Mouse (Mus musculus): ENCODE results near the gene Tpd52l2. TPM values are rescaled to one million over a fixed set of nuclear protein-coding genes. Genes with fewer than 3 reads are reported as not detected.

The Tpd52l2 gene
- polyA plus RNA-seq (2015; fragmentation: Nextera tagmentation; extraction: Ambion mirVana): 51.8 and 52.5 TPM in 2 replicates

- 1% methylated on average over 46 of the region's 46 CpGs for WGBS (ENCODE audit: insufficient replicate concordance)
- TF ChIP-seq EP300 (IDR thresholded peaks at IDR 0.05; ENCODE audit: low read depth): no peak
- no peak for TF ChIP-seq CTCF (IDR thresholded peaks at IDR 0.05; ENCODE audit: low read depth)
- ATAC-seq (peak; percentile 95), DNase-seq (peak; percentile 94)
- peak within 1 kb of the TSS; percentile 100 for H3K27ac ChIP-seq (ENCODE audit: low read depth)
- H3K4me3 ChIP-seq (ENCODE audit: low read depth, low read length): peak within 1 kb of the TSS; percentile 95
- H3K4me1 ChIP-seq (ENCODE audit: insufficient read depth): peaks cover 16% of the 10 kb centered on the region
- peaks cover 29% of the 10 kb centered on the region for H3K36me3 ChIP-seq (replicated peaks; ENCODE audit: insufficient read depth, low read length)
- H3K27me3 ChIP-seq (ENCODE audit: insufficient read depth, low read length): no peaks in the 10 kb centered on the region
- peak within 1 kb of the TSS; percentile 97 for H3K9ac ChIP-seq (replicated peaks)
- H3K4me2 ChIP-seq (ENCODE audit: low read depth, low read length): peak within 1 kb of the TSS; percentile 96
- no peaks in the 10 kb centered on the region for H3K9me3 ChIP-seq (ENCODE audit: low read length)
Measured at GRCm38 (mm10) chr2:181496831-181497547, at the start of gene Tpd52l2. Tpd52l2 (plus strand) TSS chr2:181497142.

GRCm38 (mm10) chr2:181452181-181452580, 44.8 kb upstream of the Tpd52l2 start:
- no peaks in the 10 kb centered on the region for H3K36me3 ChIP-seq (replicated peaks; ENCODE audit: insufficient read depth, low read length)
- H3K4me3 ChIP-seq (ENCODE audit: low read depth, low read length): no peak overlapping the region
- TF ChIP-seq CTCF (IDR thresholded peaks at IDR 0.05; ENCODE audit: low read depth) (no peak), EP300 (IDR thresholded peaks at IDR 0.05; ENCODE audit: low read depth) (no peak)
- no peak overlapping the region for H3K4me2 ChIP-seq (ENCODE audit: low read depth, low read length)
- 0 out of 2 replicates have a peak, but pooled peaks cover 2% of the 10 kb centered on the region for H3K9me3 ChIP-seq (ENCODE audit: low read length)
- ATAC-seq (no peak), DNase-seq (no peak)
- WGBS (ENCODE audit: insufficient replicate concordance): 83% methylated on average over 4 of the region's 4 CpGs
- no peak overlapping the region for H3K9ac ChIP-seq (replicated peaks)
- H3K4me1 ChIP-seq (ENCODE audit: insufficient read depth): peaks cover 6% of the 10 kb centered on the region
- no peaks in the 10 kb centered on the region for H3K27me3 ChIP-seq (ENCODE audit: insufficient read depth, low read length)
- no peak overlapping the region for H3K27ac ChIP-seq (ENCODE audit: low read depth)

- Histone ChIP-seq H3K27me3 (ENCODE audit: insufficient read depth, low read length) (no peaks in the 10 kb centered on the region), H3K36me3 (replicated peaks; ENCODE audit: insufficient read depth, low read length) (no peaks in the 10 kb centered on the region), H3K9ac (replicated peaks) (no peak overlapping the region), H3K27ac (ENCODE audit: low read depth) (no peak overlapping the region), H3K4me1 (ENCODE audit: insufficient read depth) (peaks cover 11% of the 10 kb centered on the region), H3K9me3 (ENCODE audit: low read length) (0 out of 2 replicates have a peak, but pooled peaks cover 2% of the 10 kb centered on the region), H3K4me2 (ENCODE audit: low read depth, low read length) (no peak overlapping the region), H3K4me3 (ENCODE audit: low read depth, low read length) (no peak overlapping the region)
- TF ChIP-seq EP300 (IDR thresholded peaks at IDR 0.05; ENCODE audit: low read depth) (no peak), CTCF (IDR thresholded peaks at IDR 0.05; ENCODE audit: low read depth) (peak; percentile 51)
- DNase-seq (no peak), ATAC-seq (no peak)
- WGBS (ENCODE audit: insufficient replicate concordance): 72% methylated on average over 1 of the region's 1 CpGs
Measured at GRCm38 (mm10) chr2:181453274-181453673, 43.7 kb upstream of the Tpd52l2 start.

- Histone ChIP-seq H3K9me3 (ENCODE audit: low read length) (0 out of 2 replicates have a peak, but pooled peaks cover 2% of the 10 kb centered on the region), H3K4me1 (ENCODE audit: insufficient read depth) (peaks cover 27% of the 10 kb centered on the region), H3K4me2 (ENCODE audit: low read depth, low read length) (no peak overlapping the region), H3K4me3 (ENCODE audit: low read depth, low read length) (no peak overlapping the region), H3K27me3 (ENCODE audit: insufficient read depth, low read length) (peaks cover 17% of the 10 kb centered on the region), H3K36me3 (replicated peaks; ENCODE audit: insufficient read depth, low read length) (no peaks in the 10 kb centered on the region), H3K27ac (ENCODE audit: low read depth) (no peak overlapping the region), H3K9ac (replicated peaks) (no peak overlapping the region)
- WGBS (ENCODE audit: insufficient replicate concordance): 83% methylated on average over 2 of the region's 2 CpGs
- ATAC-seq (no peak), DNase-seq (no peak)
- TF ChIP-seq CTCF (IDR thresholded peaks at IDR 0.05; ENCODE audit: low read depth) (no peak), EP300 (IDR thresholded peaks at IDR 0.05; ENCODE audit: low read depth) (no peak)
Measured at GRCm38 (mm10) chr2:181455899-181456298, 41.0 kb upstream of the Tpd52l2 start.

GRCm38 (mm10) chr2:181457831-181458230, 39.1 kb upstream of the Tpd52l2 start:
- no peak overlapping the region for H3K27ac ChIP-seq (ENCODE audit: low read depth)
- H3K4me1 ChIP-seq (ENCODE audit: insufficient read depth): peaks cover 29% of the 10 kb centered on the region
- no peak for DNase-seq
- H3K9me3 ChIP-seq (ENCODE audit: low read length): 0 out of 2 replicates have a peak, but pooled peaks cover 2% of the 10 kb centered on the region
- H3K4me3 ChIP-seq (ENCODE audit: low read depth, low read length): peak overlapping the region; percentile 83
- WGBS (ENCODE audit: insufficient replicate concordance): 8% methylated on average over 15 of the region's 15 CpGs
- no peaks in the 10 kb centered on the region for H3K36me3 ChIP-seq (replicated peaks; ENCODE audit: insufficient read depth, low read length)
- peaks cover 21% of the 10 kb centered on the region for H3K27me3 ChIP-seq (ENCODE audit: insufficient read depth, low read length)
- peak overlapping the region; percentile 81 for H3K9ac ChIP-seq (replicated peaks)
- no peak for ATAC-seq
- no peak for TF ChIP-seq EP300 (IDR thresholded peaks at IDR 0.05; ENCODE audit: low read depth)
- no peak for TF ChIP-seq CTCF (IDR thresholded peaks at IDR 0.05; ENCODE audit: low read depth)
- peak overlapping the region; percentile 100 for H3K4me2 ChIP-seq (ENCODE audit: low read depth, low read length)

- H3K4me3 ChIP-seq (ENCODE audit: low read depth, low read length): peak overlapping the region; percentile 83
- H3K9ac ChIP-seq (replicated peaks): peak overlapping the region; percentile 81
- H3K4me1 ChIP-seq (ENCODE audit: insufficient read depth): peaks cover 29% of the 10 kb centered on the region
- H3K27me3 ChIP-seq (ENCODE audit: insufficient read depth, low read length): peaks cover 21% of the 10 kb centered on the region
- H3K27ac ChIP-seq (ENCODE audit: low read depth): peak overlapping the region; percentile 86
- no peak; the same call in 1 of the 2 replicates for ATAC-seq
- no peaks in the 10 kb centered on the region for H3K36me3 ChIP-seq (replicated peaks; ENCODE audit: insufficient read depth, low read length)
- H3K9me3 ChIP-seq (ENCODE audit: low read length): no peaks in the 10 kb centered on the region
- WGBS (ENCODE audit: insufficient replicate concordance): under 1% methylated on average over 52 of the region's 72 CpGs
- TF ChIP-seq CTCF (IDR thresholded peaks at IDR 0.05; ENCODE audit: low read depth) (no peak), EP300 (IDR thresholded peaks at IDR 0.05; ENCODE audit: low read depth) (no peak)
- peak overlapping the region; percentile 100 for H3K4me2 ChIP-seq (ENCODE audit: low read depth, low read length)
- peak; percentile 51 for DNase-seq
Measured at GRCm38 (mm10) chr2:181458411-181459152, 38.4 kb upstream of the Tpd52l2 start.
